Mouse (Mus musculus) embryonic facial prominence, embryonic 11.5 days (tissue): ENCODE results near the gene Slc38a5. TPM values are rescaled to one million over a fixed set of nuclear protein-coding genes. Genes with fewer than 3 reads are reported as not detected.

Source experiments
- polyA plus RNA-seq: library from polyadenylated mRNA; unstranded; fragments of >200 nt; fragmentation: Nextera tagmentation; extraction: Ambion mirVana; gene quantifications from 2 replicates; pipeline ENCODE4 v1.2.1, GENCODE M21; 2014

Slc38a5 gene
- polyA plus RNA-seq, 1 experiment from 2014 or later, result 3.9 TPM

Other genes with a start within 250 kb of the Slc38a5 start
- 86.7 and 88.3 TPM in 2 replicates for gene Suv39h1, start 196.4 kb upstream of the Slc38a5 start, polyA plus RNA-seq
- 0.42 and 0.48 TPM in 2 replicates for gene Was, start 180.6 kb upstream of the Slc38a5 start, polyA plus RNA-seq
- gene Wdr13, start 138.2 kb upstream of the Slc38a5 start, polyA plus RNA-seq, result 15.1 and 15.9 TPM in 2 replicates
- 525 and 566 TPM in 2 replicates for gene Rbm3, start 125.3 kb upstream of the Slc38a5 start, polyA plus RNA-seq
- gene Tbc1d25, start 95.0 kb upstream of the Slc38a5 start, polyA plus RNA-seq, result 11.3 and 14.1 TPM in 2 replicates
- 33.2 and 37.0 TPM in 2 replicates for gene Ebp, start 77.6 kb upstream of the Slc38a5 start, polyA plus RNA-seq
- gene Porcn, start 64.6 kb upstream of the Slc38a5 start, polyA plus RNA-seq, result 10.2 and 14.2 TPM in 2 replicates
- 46.2 and 49.1 TPM in 2 replicates for gene Ftsj1, start 18.7 kb upstream of the Slc38a5 start, polyA plus RNA-seq
- gene Ssxb10, start 56.3 kb downstream of the Slc38a5 start, polyA plus RNA-seq, result not detected in 2 replicates
- gene Ssxb9, start 95.8 kb downstream of the Slc38a5 start, polyA plus RNA-seq, result not detected in 2 replicates
- gene Ssxb1, start 142.2 kb downstream of the Slc38a5 start, polyA plus RNA-seq, result not detected in 2 replicates
- not detected in 2 replicates for gene Ssxb2, start 190.6 kb downstream of the Slc38a5 start, polyA plus RNA-seq